Mouse (Mus musculus) liver, embryonic 14.5 days (tissue): ENCODE results near the gene Aldh3b2.

ENCODE experiments used
- CTCF ChIP-seq: IDR thresholded peaks from 2 replicates; pipeline ENCODE4 v1.5.1; 2016; ENCODE audit warnings: antibody characterized with exemption, low read depth, control low read depth
- EP300 ChIP-seq: IDR thresholded peaks from 2 replicates; pipeline ENCODE4 v1.6.1; 2016; ENCODE audit warnings: antibody characterized with exemption, low read depth

GRCm38 (mm10) chr19:3942315-3942714 lies 29.8 kb upstream of the Aldh3b2 start:
- TF ChIP-seq EP300 (no peak), CTCF (no peak)
